Comparison of ENCODE assay signal across 15 mouse cellular contexts in the genomic region with DNA sequence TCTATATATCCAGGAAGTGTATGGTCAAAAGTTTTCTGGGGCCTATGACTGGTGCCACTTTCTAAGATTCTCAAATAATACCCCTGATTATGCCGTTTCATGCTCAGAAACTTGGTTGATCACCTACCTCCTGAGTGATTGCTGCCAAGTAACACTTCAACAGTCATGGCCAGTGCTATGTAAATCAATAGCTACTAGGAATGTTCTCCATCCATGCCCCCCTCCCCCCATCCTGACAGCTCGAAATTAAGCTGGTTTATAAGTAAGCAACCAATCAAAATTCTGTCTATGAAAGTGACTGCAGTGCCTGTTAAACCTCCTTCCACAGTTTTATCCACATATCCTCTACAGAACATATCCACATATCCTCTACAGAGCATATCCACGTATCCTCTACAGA. TPM values are rescaled to one million over a fixed set of nuclear protein-coding genes. Genes with fewer than 3 reads are reported as not detected.
"Had no signal": no experiment of that assay in that cellular context is flagged by ENCODE, and none has a peak within 500 bp of the region (broad histone marks: within the 10 kb centered on the region; RNA-seq: fewer than 3 reads in every experiment).

No protein-coding gene starts in this region.

- H3K36me3 ChIP-seq: midbrain, embryonic 13.5 days; midbrain, embryonic 15.5 days; neural tube, embryonic 12.5 days; stomach, embryonic 15.5 days had no signal

- H3K9ac ChIP-seq: lung, embryonic 14.5 days; midbrain, embryonic 13.5 days; midbrain, embryonic 15.5 days; neural tube, embryonic 12.5 days; stomach, embryonic 15.5 days had no signal

- H3K9me3 ChIP-seq: midbrain, embryonic 13.5 days; midbrain, embryonic 15.5 days; neural tube, embryonic 12.5 days; stomach, embryonic 15.5 days had no signal

- DNase-seq: lung, adult 18-20 months; lung, embryonic 14.5 days; lung, postnatal 10 days; lung, postnatal 4 days; right cerebral cortex, postnatal 14 days; thymus, adult 2 months; thymus, postnatal 25 days; thymus, postnatal 4 days had no signal

- H3K27ac ChIP-seq: midbrain, embryonic 13.5 days; midbrain, embryonic 15.5 days; neural tube, embryonic 12.5 days; stomach, embryonic 15.5 days; stomach, postnatal 0 days had no signal

- H3K4me1 ChIP-seq: midbrain, embryonic 13.5 days; midbrain, embryonic 15.5 days; neural tube, embryonic 12.5 days; stomach, embryonic 15.5 days had no signal

- H3K27me3 ChIP-seq: midbrain, embryonic 13.5 days; midbrain, embryonic 15.5 days; neural tube, embryonic 12.5 days; stomach, embryonic 15.5 days had no signal

- H3K4me3 ChIP-seq: midbrain, embryonic 13.5 days; midbrain, embryonic 15.5 days; neural tube, embryonic 12.5 days; stomach, embryonic 15.5 days had no signal

- ATAC-seq: midbrain, embryonic 13.5 days; midbrain, embryonic 15.5 days had no signal

- H3K4me2 ChIP-seq: lung, embryonic 14.5 days; midbrain, embryonic 11.5 days; midbrain, embryonic 13.5 days; midbrain, embryonic 15.5 days; neural tube, embryonic 12.5 days; stomach, embryonic 15.5 days had no signal

RNA-seq across cellular contexts. Expression of gene Tnfsf11, which starts 25.5 kb away (rescaled TPM):
- polyA plus RNA-seq: neural tube, embryonic 12.5 days; stomach, postnatal 0 days; testis, adult 2 months had no signal
